Mouse (Mus musculus): ENCODE data around the gene Zfp287. TPM values are rescaled to one million over a fixed set of nuclear protein-coding genes. Genes with fewer than 3 reads are reported as not detected.

Zfp287 gene
- polyA plus RNA-seq, 1 experiment, result 4.5 TPM

GRCm38 (mm10) chr11:62748062-62748461 is 16.4 kb upstream of the Zfp287 start:
- Histone ChIP-seq H3K27ac (ENCODE audit: insufficient read depth, low read depth, low read length) (no peak overlapping the region), H3K4me1 (ENCODE audit: control insufficient read depth, insufficient read depth, low read length) (peaks cover 9% of the 10 kb centered on the region), H3K4me3 (ENCODE audit: insufficient read depth, low read length) (no peak overlapping the region)
- TF ChIP-seq CTCF (IDR thresholded peaks at IDR 0.05; ENCODE audit: low read depth, low read length), result no peak
- TF ChIP-seq POLR2A (IDR thresholded peaks at IDR 0.05; ENCODE audit: borderline replicate concordance, low read depth, low read length), result no peak

GRCm38 (mm10) chr11:62747227-62747626 is 15.5 kb upstream of the Zfp287 start:
- H3K4me1 ChIP-seq (ENCODE audit: control insufficient read depth, insufficient read depth, low read length), result peaks cover 9% of the 10 kb centered on the region

GRCm38 (mm10) chr11:62746001-62746533 is 14.4 kb upstream of the Zfp287 start:
- no peak for TF ChIP-seq POLR2A (IDR thresholded peaks at IDR 0.05; ENCODE audit: borderline replicate concordance, low read depth, low read length)
- no peak for TF ChIP-seq CTCF (IDR thresholded peaks at IDR 0.05; ENCODE audit: low read depth, low read length)
- peaks cover 13% of the 10 kb centered on the region for H3K4me1 ChIP-seq (ENCODE audit: control insufficient read depth, insufficient read depth, low read length)
- no peak overlapping the region for H3K27ac ChIP-seq (ENCODE audit: insufficient read depth, low read depth, low read length)
- H3K4me3 ChIP-seq (ENCODE audit: insufficient read depth, low read length), result peak overlapping the region; percentile 55

More at GRCm38 (mm10) chr11:62747227-62747626, 15.5 kb upstream of the Zfp287 start:
- Histone ChIP-seq H3K27ac (ENCODE audit: insufficient read depth, low read depth, low read length) (no peak overlapping the region), H3K4me3 (ENCODE audit: insufficient read depth, low read length) (no peak overlapping the region)
- TF ChIP-seq POLR2A (IDR thresholded peaks at IDR 0.05; ENCODE audit: borderline replicate concordance, low read depth, low read length) (no peak), CTCF (IDR thresholded peaks at IDR 0.05; ENCODE audit: low read depth, low read length) (no peak)

- peak; percentile 85 for TF ChIP-seq CTCF (IDR thresholded peaks at IDR 0.05; ENCODE audit: low read depth, low read length)
- no peak for TF ChIP-seq POLR2A (IDR thresholded peaks at IDR 0.05; ENCODE audit: borderline replicate concordance, low read depth, low read length)
- Histone ChIP-seq H3K27ac (ENCODE audit: insufficient read depth, low read depth, low read length) (no peak overlapping the region), H3K4me3 (ENCODE audit: insufficient read depth, low read length) (no peak overlapping the region), H3K4me1 (ENCODE audit: control insufficient read depth, insufficient read depth, low read length) (peaks cover 8% of the 10 kb centered on the region)
Observed at GRCm38 (mm10) chr11:62744103-62744502, 12.4 kb upstream of the Zfp287 start.

- TF ChIP-seq POLR2A (IDR thresholded peaks at IDR 0.05; ENCODE audit: borderline replicate concordance, low read depth, low read length) (no peak), CTCF (IDR thresholded peaks at IDR 0.05; ENCODE audit: low read depth, low read length) (no peak)
- Histone ChIP-seq H3K4me3 (ENCODE audit: insufficient read depth, low read length) (no peak overlapping the region), H3K4me1 (ENCODE audit: control insufficient read depth, insufficient read depth, low read length) (peaks cover 8% of the 10 kb centered on the region), H3K27ac (ENCODE audit: insufficient read depth, low read depth, low read length) (no peak overlapping the region)
Observed at GRCm38 (mm10) chr11:62742261-62742957, 10.7 kb upstream of the Zfp287 start.

- Histone ChIP-seq H3K4me3 (ENCODE audit: insufficient read depth, low read length) (no peak overlapping the region), H3K27ac (ENCODE audit: insufficient read depth, low read depth, low read length) (no peak overlapping the region), H3K4me1 (ENCODE audit: control insufficient read depth, insufficient read depth, low read length) (peaks cover 6% of the 10 kb centered on the region)
- TF ChIP-seq POLR2A (IDR thresholded peaks at IDR 0.05; ENCODE audit: borderline replicate concordance, low read depth, low read length) (no peak), CTCF (IDR thresholded peaks at IDR 0.05; ENCODE audit: low read depth, low read length) (no peak)
Observed at GRCm38 (mm10) chr11:62741186-62741585, 9.5 kb upstream of the Zfp287 start.

GRCm38 (mm10) chr11:62732665-62733064 is 960 bp upstream of the Zfp287 start:
- Histone ChIP-seq H3K4me1 (ENCODE audit: control insufficient read depth, insufficient read depth, low read length) (peaks cover 11% of the 10 kb centered on the region), H3K27ac (ENCODE audit: insufficient read depth, low read depth, low read length) (no peak overlapping the region), H3K4me3 (ENCODE audit: insufficient read depth, low read length) (no peak overlapping the region)
- no peak for TF ChIP-seq CTCF (IDR thresholded peaks at IDR 0.05; ENCODE audit: low read depth, low read length)
- TF ChIP-seq POLR2A (IDR thresholded peaks at IDR 0.05; ENCODE audit: borderline replicate concordance, low read depth, low read length), result no peak

GRCm38 (mm10) chr11:62732022-62732387 is 300 bp upstream of the Zfp287 start:
- H3K4me1 ChIP-seq (ENCODE audit: control insufficient read depth, insufficient read depth, low read length), result peaks cover 11% of the 10 kb centered on the region
- peak overlapping the region; percentile 66 for H3K4me3 ChIP-seq (ENCODE audit: insufficient read depth, low read length)
- no peak for TF ChIP-seq CTCF (IDR thresholded peaks at IDR 0.05; ENCODE audit: low read depth, low read length)
- TF ChIP-seq POLR2A (IDR thresholded peaks at IDR 0.05; ENCODE audit: borderline replicate concordance, low read depth, low read length), result no peak
- no peak overlapping the region for H3K27ac ChIP-seq (ENCODE audit: insufficient read depth, low read depth, low read length)

GRCm38 (mm10) chr11:62728276-62728675 is 3.4 kb downstream of the Zfp287 start:
- Histone ChIP-seq H3K4me3 (ENCODE audit: insufficient read depth, low read length) (no peak overlapping the region), H3K27ac (ENCODE audit: insufficient read depth, low read depth, low read length) (no peak overlapping the region), H3K4me1 (ENCODE audit: control insufficient read depth, insufficient read depth, low read length) (peaks cover 11% of the 10 kb centered on the region)
- TF ChIP-seq CTCF (IDR thresholded peaks at IDR 0.05; ENCODE audit: low read depth, low read length) (no peak), POLR2A (IDR thresholded peaks at IDR 0.05; ENCODE audit: borderline replicate concordance, low read depth, low read length) (no peak)

GRCm38 (mm10) chr11:62710657-62711056 is 21.0 kb downstream of the Zfp287 start:
- TF ChIP-seq POLR2A (IDR thresholded peaks at IDR 0.05; ENCODE audit: borderline replicate concordance, low read depth, low read length) (no peak), CTCF (IDR thresholded peaks at IDR 0.05; ENCODE audit: low read depth, low read length) (no peak)
- no peak overlapping the region for H3K4me3 ChIP-seq (ENCODE audit: insufficient read depth, low read length)
- H3K4me1 ChIP-seq (ENCODE audit: control insufficient read depth, insufficient read depth, low read length), result no peaks in the 10 kb centered on the region
- no peak overlapping the region for H3K27ac ChIP-seq (ENCODE audit: insufficient read depth, low read depth, low read length)

All from bone marrow macrophage, adult 2 months (primary cell).